Mouse (Mus musculus) cerebellum, adult 2 months (tissue): ENCODE data around the gene Rab5c.

ENCODE experiments used
- CTCF ChIP-seq: fragments of 200-500 bp; IDR thresholded peaks from 2 replicates; pipeline ENCODE4 v1.5.1; 2011; ENCODE audit warnings: low read depth, mild to moderate bottlenecking, control low read depth, low read length, moderate library complexity, borderline replicate concordance; ENCODE audit not compliant: insufficient read depth
- POLR2A ChIP-seq: fragments of 200-500 bp; IDR thresholded peaks from 2 replicates; pipeline ENCODE4 v1.6.1; 2011; ENCODE audit warnings: low read length, control low read depth, borderline replicate concordance; ENCODE audit not compliant: insufficient read depth

- TF ChIP-seq POLR2A: no peak
- TF ChIP-seq CTCF: no peak
These were observed 11.5 kb upstream of the Rab5c start for GRCm38 (mm10) chr11:100749469-100749868.
